Mouse (Mus musculus) spleen, embryonic (tissue): Measurements from ENCODE around the gene Itgal.
"Not testable (repeated sequence)": the region's sequence is repeated elsewhere in the genome, so short reads cannot be mapped to it uniquely, and the experiment has no call there.

Experiments used
- CTCF ChIA-PET: fragments of 350-600 bp; sonication (Branson Sonifier 250); formaldehyde crosslinking; loops from one replicate; lab custom pipeline; 2022; lab: Charles Lee

Gene Itgal

DNA sequence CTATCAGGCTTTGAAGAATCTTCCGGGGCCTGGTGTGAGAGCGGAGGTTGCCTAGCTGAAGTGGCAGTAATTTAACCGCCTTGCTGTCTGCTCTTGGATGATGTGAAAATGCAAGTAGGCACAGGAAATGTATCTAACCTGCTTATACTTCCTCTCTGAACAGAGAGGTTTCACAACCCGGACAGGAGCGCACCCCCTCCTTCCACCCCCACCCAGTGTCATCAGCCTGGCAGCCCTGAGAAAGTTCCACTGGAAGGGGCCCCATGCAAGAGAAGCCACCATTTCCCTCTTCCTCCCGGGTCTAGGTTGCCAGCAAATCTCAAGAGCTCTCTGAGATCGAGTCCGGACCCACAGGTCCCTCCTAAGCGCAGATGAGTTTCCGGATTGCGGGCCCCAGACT lies at the start of gene Itgal:
Gene Itgal (plus strand): TSS at position 163 of the 400 bp plus-strand sequence.
- CTCF ChIA-PET, result interaction anchor here (0.6 to 1.2 kb wide), 2 partner anchors 22 to 26 kb away, joined by 3 to 7 read pairs; partner anchors contain the start of gene Sephs2

GRCm38 (mm10) chr7:127250511-127250910 lies 45.5 kb upstream of the Itgal start:
- CTCF ChIA-PET, result not testable (repeated sequence)

DNA sequence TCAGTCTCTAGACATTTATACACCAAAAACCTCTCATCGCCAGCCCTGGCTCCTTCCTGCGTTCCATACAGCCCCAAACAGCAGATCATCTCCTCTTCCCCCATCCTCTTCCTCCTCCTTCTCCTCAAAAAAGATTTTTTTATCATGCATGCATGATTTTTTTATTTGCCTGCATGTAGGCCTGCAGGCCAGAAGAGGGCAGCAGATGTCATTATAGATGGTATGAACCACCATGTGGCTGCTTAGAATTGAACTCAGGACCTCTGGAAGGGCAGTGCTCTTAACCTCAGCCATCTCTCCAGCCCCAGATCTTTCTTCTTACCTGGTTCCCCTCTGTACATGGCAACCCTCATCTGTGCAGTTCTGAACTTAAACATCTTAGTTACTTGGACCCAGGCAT lies 43.6 kb upstream of the Itgal start:
- CTCF ChIA-PET, result no interaction called here

DNA sequence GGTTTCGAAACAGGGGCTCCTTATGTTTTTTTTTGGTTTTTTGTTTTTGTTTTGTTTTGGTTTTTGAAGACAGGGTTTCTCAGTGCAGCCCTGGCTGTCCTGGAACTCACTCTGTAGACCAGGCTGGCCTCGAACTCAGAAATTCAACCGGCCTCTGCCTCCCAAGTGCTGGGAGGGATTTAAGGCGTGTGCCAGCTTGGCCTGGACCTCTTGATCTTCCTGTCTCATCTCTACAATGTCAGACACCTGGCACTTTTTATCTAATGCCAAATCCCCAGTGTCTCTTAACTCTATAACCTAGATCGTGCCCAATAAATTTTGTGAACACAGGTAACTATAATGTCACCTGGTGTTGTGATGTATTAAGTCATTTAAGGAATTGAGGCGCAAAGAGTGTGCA lies 42.7 kb upstream of the Itgal start:
- CTCF ChIA-PET, result no interaction called here

DNA sequence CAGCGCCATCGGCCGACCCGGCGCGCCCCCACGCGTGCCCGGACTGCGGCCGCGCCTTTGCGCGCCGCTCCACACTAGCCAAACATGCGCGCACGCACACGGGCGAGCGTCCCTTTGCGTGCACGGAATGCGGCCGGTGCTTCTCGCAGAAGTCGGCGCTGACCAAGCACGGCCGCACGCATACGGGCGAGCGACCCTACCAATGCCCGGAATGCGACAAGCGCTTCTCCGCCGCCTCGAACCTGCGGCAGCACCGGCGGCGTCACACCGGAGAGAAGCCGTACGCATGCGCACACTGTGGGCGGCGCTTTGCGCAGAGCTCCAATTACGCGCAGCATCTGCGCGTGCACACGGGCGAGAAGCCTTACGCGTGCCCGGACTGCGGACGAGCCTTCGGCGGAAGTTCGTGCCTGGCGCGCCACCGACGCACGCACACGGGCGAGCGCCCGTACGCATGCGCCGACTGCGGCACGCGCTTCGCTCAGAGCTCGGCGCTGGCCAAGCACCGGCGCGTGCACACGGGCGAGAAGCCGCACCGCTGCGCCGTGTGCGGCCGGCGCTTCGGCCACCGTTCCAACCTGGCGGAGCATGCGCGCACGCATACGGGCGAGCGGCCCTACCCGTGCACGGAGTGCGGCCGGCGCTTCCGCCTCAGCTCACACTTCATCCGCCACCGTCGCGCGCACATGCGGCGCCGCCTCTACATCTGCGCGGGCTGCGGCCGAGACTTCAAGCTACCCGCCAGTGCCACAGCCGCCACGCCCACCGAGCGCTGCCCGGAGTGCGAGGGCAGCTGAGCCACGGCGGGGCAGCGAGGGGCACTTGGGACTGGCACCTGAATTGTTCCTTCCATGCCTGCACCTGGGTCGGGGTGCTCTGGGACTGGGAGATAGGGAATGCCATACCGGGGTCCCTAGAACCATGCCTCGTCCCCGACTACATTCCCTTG lies 42.0 kb upstream of the Itgal start:
- CTCF ChIA-PET, result interaction anchor here (0.6 to 0.9 kb wide), 2 partner anchors 23 to 25 kb away, joined by 4 to 9 read pairs; no protein-coding TSS in a partner anchor

DNA sequence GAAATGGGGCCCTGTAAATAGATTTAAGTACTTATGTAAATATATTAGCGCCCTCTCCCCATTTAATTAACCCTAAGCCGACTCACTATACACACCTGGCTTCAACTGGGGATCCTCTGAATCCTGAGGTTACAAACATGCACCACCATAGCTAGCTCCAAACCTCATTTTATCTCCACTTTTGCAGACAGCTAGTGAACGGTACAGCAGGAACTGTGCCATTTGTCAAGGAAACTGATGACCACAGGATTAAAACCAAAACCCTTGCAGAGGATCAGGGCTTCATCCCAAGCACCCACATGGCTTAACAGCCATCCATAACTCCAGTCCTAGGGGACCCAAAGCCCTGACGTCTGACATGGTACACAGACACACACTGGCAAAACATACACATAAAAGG lies 41.1 kb upstream of the Itgal start:
- CTCF ChIA-PET, result interaction anchor here (0.9 kb wide), 1 partner anchor 24 kb away, joined by 4 read pairs; no protein-coding TSS in a partner anchor

DNA sequence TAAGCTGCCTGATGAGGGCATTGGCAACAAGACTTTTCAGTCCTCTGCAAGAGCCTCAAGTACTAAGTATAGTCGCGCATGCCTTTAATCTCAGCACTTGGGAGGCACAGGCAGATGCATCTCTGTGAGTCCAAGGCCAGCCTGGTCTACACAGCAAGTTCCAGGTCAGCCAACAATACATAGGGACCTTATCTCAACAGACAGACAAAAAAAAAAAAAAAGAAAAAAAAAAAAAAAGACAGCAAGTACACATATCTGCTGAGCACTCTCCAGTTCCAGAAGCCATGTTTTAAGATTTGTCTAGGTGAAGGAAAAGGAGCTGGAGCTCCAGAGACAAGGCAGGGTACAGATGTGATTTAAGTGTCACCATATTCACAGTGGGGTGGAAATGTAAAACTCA lies 40.1 kb upstream of the Itgal start:
- CTCF ChIA-PET, result no interaction called here

DNA sequence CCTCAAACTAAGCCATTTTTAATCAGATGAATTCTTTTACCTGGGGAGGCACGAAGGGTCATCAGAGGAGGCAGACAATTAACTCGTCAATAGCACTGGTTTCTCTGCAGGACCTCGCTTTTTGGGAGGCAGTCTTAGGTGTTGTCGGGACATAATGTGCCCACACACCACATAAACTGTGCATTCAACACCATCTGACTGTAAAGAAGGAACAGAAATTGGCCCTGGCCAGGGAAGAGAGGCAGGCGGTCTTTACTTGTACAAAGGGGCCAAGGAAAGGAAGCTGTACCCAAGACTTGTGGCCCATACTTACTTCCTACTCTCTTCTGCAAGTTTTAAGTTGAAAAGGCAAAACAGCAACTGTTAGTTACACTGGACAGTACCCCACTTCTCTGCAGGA lies 39.5 kb upstream of the Itgal start:
- CTCF ChIA-PET, result no interaction called here

DNA sequence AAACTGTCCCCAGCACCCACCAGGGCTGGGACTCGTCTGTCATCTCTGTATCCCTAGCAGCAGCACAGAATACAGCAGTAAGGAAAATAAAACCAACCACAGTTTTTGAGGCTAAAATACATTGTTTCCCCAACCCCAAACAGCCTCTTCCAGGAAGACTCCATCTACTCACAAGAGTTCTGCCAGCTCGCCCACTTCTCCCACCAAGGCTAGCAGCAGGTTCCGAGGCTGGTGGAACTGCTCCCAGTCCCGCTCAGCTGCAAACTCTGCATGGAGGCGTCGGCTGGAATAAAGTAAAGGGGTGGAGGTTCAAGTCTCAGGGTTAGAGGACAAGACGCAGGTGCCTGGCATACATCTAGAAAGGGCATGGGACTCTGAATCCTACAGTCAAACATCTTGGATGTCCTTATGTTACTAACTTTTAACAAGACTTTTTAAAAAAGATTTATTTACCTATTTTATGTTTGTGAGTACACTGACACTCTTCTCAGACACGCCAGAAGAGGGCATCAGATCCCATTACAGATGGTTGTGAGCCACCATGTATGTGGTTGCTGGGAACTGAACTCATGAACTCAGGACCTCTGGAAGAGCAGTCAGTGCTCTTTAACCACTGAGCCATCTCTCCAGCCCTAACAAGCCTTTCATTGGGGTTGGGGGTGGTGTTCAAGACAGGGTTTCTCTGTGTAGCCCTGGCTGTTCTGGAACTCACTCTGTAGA lies 36.7 kb upstream of the Itgal start:
- CTCF ChIA-PET, result no interaction called here

DNA sequence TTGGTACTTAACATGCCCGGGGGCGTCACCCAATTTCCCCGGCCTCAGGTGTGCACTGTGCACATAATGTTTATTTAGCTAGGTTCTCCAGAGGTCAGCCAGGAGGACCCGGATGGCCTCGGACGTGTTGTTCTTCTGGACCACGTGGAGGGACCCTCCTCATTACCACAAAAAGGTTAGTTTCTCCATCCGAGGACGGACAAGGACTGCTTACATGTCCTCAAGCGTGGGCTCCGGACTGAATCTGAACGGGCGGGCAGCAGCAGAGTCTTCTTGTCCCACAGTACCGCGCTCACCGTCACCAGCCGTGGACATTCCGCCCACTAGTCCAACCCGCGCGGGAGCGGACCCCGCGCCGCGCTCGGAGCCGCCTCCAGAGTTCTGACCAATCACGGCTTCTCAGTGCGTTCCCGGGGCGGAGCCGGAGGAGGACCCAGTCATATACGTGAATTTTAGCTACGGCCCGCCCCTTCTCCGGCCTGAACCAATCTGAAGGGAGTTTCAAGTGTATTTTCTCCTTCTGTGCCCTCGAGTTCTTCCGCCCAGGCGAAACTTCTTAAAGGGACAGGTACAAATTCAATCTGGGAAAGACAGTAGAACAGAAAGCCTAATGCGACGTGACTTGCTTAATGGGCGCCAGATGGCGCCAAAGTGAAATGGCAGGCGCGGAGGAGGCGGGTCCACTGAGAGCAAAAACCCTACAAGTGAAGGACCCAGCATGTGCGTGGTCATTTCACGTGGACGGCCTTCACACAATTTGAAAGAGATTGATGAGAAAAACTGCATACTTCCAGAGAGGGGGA lies 35.5 kb upstream of the Itgal start, which contains the start of gene Dctpp1:
Gene Dctpp1 (minus strand): TSS at position 401 of the 803 bp plus-strand sequence.
- CTCF ChIA-PET, result interaction anchor here (0.6 kb wide), 1 partner anchor 126 kb away, joined by 9 read pairs; no protein-coding TSS in a partner anchor

GRCm38 (mm10) chr7:127262218-127262961 lies 33.7 kb upstream of the Itgal start:
- CTCF ChIA-PET, result no interaction called here

- CTCF ChIA-PET, result interaction anchor here (0.6 kb wide), 1 partner anchor 966 kb away, joined by 4 read pairs; no protein-coding TSS in a partner anchor
These were observed 32.5 kb upstream of the Itgal start for GRCm38 (mm10) chr7:127263526-127263925.

- CTCF ChIA-PET, result interaction anchor here (0.6 kb wide), 2 partner anchors 12 to 26 kb away, joined by 3 to 7 read pairs; no protein-coding TSS in a partner anchor
These were observed 25.8 kb upstream of the Itgal start for GRCm38 (mm10) chr7:127270256-127270655.

- CTCF ChIA-PET, result interaction anchor here (0.6 kb wide), 2 partner anchors 12 to 26 kb away, joined by 3 to 7 read pairs; no protein-coding TSS in a partner anchor
These were observed 25.4 kb upstream of the Itgal start for GRCm38 (mm10) chr7:127270666-127271065.

- CTCF ChIA-PET, result interaction anchor here (0.6 kb wide), 1 partner anchor 12 kb away, joined by 3 read pairs; no protein-coding TSS in a partner anchor
These were observed 25.0 kb upstream of the Itgal start for GRCm38 (mm10) chr7:127271093-127271492.

DNA sequence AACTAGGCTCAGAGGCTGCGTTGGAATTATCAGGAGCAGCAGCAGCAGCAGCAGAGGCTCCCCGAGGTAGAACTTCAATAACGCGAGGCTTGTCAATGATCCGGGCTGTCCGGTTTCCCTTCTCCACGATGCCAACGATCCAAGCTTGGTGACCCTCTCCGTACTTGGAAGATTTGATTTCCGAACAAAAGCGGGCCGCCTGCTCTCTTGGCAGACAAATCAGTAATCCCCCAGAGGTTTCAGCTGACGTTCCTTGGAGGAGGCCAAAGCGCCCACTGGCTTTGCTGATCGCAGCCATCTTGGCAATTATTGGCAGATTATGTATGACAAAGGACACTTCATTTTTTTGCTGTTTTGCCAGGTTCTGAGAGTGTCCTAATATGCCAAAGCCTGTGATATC lies 23.5 kb upstream of the Itgal start:
- CTCF ChIA-PET, result no interaction called here

DNA sequence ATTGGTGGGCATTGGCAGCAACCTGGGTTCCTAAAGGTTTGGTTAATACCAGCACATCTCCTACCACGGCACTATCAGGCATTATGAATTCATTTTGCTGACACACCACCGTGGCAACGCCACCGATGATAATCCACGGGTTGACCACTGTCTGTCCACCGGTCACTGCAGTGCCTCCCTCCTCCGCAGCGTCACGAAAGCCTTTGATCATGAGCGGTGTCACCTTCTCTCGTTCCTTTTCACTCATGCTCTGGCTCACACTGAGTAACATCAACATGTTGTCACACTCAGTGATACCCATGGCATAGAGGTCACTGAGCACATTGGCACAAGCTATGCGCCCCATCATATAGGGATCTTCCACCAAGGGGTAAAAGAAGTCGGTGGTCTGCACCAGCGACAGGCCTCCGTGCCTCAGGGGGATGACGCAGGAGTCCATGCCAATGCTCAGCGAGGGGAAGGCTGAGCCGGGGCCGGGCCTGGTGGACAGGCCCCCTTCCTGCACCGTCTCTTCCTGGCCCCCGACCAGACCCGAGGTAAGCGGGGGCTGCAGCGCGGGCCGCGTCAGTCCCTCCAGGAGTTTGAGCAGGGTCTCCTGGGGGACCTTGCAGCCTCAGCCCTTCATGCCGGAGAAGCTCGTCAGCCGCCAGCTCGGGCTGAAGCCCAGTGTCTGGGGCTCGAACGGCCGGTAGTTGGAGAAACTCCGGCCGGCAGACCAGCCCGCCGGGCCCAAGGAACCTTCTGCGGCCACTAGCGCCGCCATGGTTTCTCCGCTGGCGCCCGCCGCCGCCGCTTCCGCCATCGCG lies 22.7 kb upstream of the Itgal start:
- CTCF ChIA-PET, result interaction anchor here (0.8 kb wide), 1 partner anchor 23 kb away, joined by 3 read pairs; the partner anchor contains the start of gene Itgal

DNA sequence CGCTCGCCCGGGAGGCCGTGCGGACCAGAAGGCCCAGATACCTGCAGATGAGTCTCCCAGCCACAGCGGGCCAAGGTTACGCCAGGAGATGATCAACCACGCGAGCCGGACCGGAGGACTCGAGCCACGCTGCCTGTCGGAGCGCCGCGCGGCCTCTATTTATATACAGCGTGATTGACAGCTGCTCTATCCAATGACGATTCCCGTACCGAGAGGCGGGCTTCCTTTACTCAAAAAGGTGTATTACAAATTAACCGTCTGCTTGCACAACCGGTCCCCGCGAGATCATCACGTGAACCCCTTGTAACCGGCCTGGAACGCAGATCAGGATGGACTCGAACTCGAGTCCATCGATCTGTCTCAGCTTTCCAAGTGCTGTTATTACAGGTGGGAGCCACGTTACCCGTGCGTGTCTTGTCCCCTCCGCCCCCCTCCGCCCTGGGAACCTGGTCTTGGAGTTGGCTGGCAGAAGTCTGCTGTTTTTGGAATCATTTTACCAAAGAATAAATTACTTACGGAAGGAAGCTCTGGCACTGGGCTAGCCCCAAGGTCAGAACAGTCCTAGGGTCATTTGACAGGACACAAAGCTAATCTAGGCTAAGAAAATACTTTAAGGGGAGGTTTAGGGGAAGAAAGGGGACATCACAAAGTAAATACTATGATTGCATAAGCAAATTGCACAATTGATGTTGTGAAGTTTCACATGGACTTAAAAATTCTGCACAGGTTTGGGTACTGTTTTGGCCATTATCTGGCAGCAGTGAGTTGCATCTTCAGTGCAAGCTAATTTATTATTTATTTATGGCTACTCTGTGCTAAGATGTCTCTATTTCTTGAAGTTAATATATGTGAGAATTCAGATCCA lies 21.9 kb upstream of the Itgal start, which contains the start of gene Sephs2:
Gene Sephs2 (minus strand): TSS at position 131 of the 865 bp plus-strand sequence.
- CTCF ChIA-PET, result interaction anchor here (0.7 to 0.8 kb wide), 2 partner anchors 17 to 22 kb away, joined by 3 to 5 read pairs; partner anchors contain the start of gene Itgal
